Mouse (Mus musculus) spleen, adult 2 months (tissue): ENCODE measurements around the gene Cxcr6.

ENCODE experiments used
- CTCF ChIP-seq: fragments of 200-500 bp; IDR thresholded peaks from 2 replicates; pipeline ENCODE4 v1.5.1; 2011; ENCODE audit warnings: mild to moderate bottlenecking, inconsistent platforms; ENCODE audit not compliant: insufficient read depth, insufficient read length, insufficient replicate concordance; ENCODE audit errors: extremely low read depth
- POLR2A ChIP-seq: fragments of 200-500 bp; IDR thresholded peaks from 2 replicates; pipeline ENCODE4 v1.6.1; 2011; ENCODE audit warnings: low read depth, low read length, inconsistent platforms

DNA sequence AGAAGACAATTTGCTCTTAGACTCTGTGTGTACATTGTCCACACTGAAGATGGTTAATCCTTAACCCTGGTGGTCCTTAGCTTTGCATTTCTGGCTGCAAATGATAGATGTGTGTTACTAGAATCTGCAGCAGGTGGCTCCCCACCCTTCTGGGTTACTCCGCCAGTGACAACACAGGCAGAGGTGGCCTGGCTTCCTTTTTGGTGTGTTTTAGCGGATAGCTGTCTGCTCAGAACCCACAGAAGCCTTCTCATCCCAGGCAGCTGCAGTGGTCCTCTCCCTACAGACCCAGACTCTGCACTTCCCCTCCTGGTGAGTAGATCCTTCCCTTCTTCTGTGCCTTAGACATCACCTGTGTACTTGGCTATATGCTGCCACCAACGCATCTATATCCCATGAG, 39.3 kb upstream of the Cxcr6 start:
- TF ChIP-seq POLR2A (no peak), CTCF (no peak)
